Mouse (Mus musculus) hindbrain, embryonic 10.5 days (tissue): ENCODE measurements around the gene Mospd2. TPM values are rescaled to one million over a fixed set of nuclear protein-coding genes. Genes with fewer than 3 reads are reported as not detected.

ENCODE experiments used
- DNase-seq: peaks from one replicate; pipeline ENCODE4 v3.0.0-alpha.2; 2017; ENCODE audit warnings: low spot score
- H3K27ac ChIP-seq: fragments of 300-500 bp; sonication (generic); 2 replicates; pipeline ENCODE4 v1.5.1; 2016; ENCODE audit warnings: mild to moderate bottlenecking, moderate library complexity
- H3K27me3 ChIP-seq: fragments of 300-500 bp; sonication (generic); 2 replicates; pipeline ENCODE4 v1.6.1; 2016; ENCODE audit warnings: mild to moderate bottlenecking; ENCODE audit not compliant: poor library complexity, insufficient read depth, severe bottlenecking
- H3K36me3 ChIP-seq: fragments of 300-500 bp; sonication (generic); 2 replicates; pipeline ENCODE4 v1.6.1; 2016; ENCODE audit warnings: mild to moderate bottlenecking, moderate library complexity
- H3K4me1 ChIP-seq: fragments of 300-500 bp; sonication (generic); replicated peaks from 2 replicates; pipeline ENCODE4 v1.6.1; 2016; ENCODE audit warnings: mild to moderate bottlenecking
- H3K4me3 ChIP-seq: fragments of 300-500 bp; sonication (generic); 2 replicates; pipeline ENCODE4 v1.5.1; 2016; ENCODE audit warnings: mild to moderate bottlenecking, moderate library complexity
- H3K9me3 ChIP-seq: fragments of 300-500 bp; sonication (generic); 2 replicates; pipeline ENCODE4 v1.6.1; 2016; ENCODE audit warnings: mild to moderate bottlenecking, moderate library complexity
- WGBS: fragments of 180-500 bp; shearing (Covaris S2); methylation state at CpG from one replicate; pipeline ENCODE4 v1.1.7; 2016; 5-methylcytosine and 5-hydroxymethylcytosine counted together
- polyA plus RNA-seq: library from polyadenylated mRNA; unstranded; fragments of >200 nt; fragmentation: Nextera tagmentation; extraction: Ambion mirVana; gene quantifications from 2 replicates; pipeline ENCODE4 v1.2.1, GENCODE M21; 2016

Mospd2 gene
- polyA plus RNA-seq, 1 experiment from 2014 or later = 10.3 TPM

- H3K27ac ChIP-seq = no peak overlapping the region
- no peaks in the 10 kb centered on the region for H3K9me3 ChIP-seq
- no peak for DNase-seq
- 71% methylated on average over 2 of the region's 2 CpGs for WGBS
- no peaks in the 10 kb centered on the region; the same call in 1 of the 2 replicates for H3K27me3 ChIP-seq
- no peaks in the 10 kb centered on the region for H3K4me1 ChIP-seq
- H3K4me3 ChIP-seq = no peak overlapping the region
- H3K36me3 ChIP-seq = no peaks in the 10 kb centered on the region
These were observed 80.4 kb downstream of the Mospd2 start for GRCm38 (mm10) chrX:164899805-164900204.

GRCm38 (mm10) chrX:164886260-164886659, 93.9 kb downstream of the Mospd2 start:
- Histone ChIP-seq H3K9me3 (no peaks in the 10 kb centered on the region), H3K4me3 (no peak overlapping the region), H3K27ac (no peak overlapping the region), H3K4me1 (no peaks in the 10 kb centered on the region), H3K36me3 (no peaks in the 10 kb centered on the region), H3K27me3 (no peaks in the 10 kb centered on the region)
- no peak for DNase-seq
- 81% methylated on average over 1 of the region's 1 CpGs for WGBS

Other genes starting within 250 kb of the Mospd2 start
- 5.9 and 9.4 TPM in 2 replicates for gene Fancb, start 217 bp upstream of the Mospd2 start, polyA plus RNA-seq
- not detected in 2 replicates for gene Gm17604, start 24.5 kb upstream of the Mospd2 start, polyA plus RNA-seq